Mouse (Mus musculus) E14TG2a.4 (cell line): ENCODE results near the gene Mcm5.

ENCODE experiments used
- CTCF ChIP-seq: conservative IDR thresholded peaks from 2 replicates; pipeline ENCODE4 v1.5.1; 2014; ENCODE audit warnings: low read length
- NANOG ChIP-seq: IDR thresholded peaks from 2 replicates; pipeline ENCODE4 v1.6.1; 2014; ENCODE audit warnings: borderline replicate concordance, low read length, mixed read lengths

DNA sequence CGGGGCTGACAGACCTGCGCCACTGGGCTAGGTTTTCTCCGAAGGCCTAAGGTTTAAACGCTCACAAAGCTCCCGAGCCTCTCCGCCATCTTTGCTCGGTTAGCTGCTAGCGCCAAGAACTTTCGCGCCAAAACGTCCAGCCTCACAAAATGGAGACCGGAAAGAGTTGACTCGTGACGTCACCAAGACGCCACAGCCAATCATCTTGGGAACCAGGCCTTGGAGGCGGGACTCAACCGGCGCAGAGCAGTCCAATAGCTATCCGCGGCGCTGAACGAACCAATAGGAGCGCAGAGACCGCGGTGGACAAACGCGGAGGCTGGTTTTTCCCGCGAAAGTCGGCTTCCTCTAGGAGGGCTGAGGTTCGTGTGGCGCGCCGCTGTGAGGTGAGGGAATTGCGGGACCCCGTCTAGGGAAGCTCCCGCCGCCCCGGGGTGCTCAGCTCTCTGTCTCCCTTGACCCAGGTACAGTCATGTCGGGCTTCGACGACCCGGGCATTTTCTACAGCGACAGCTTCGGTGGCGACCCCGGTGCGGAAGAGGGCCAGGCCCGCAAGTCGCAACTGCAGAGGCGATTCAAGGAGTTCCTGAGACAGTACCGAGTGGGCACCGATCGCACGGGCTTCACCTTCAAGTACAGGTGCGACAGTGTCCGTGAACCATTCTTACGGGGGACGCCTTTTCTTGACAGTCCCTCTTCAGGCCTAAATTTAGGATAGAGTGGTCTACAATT lies at the start of gene Mcm5:
- TF ChIP-seq CTCF (no peak), NANOG (no peak)
